Mouse (Mus musculus) brain, embryonic 14.5 days (tissue): ENCODE data around the gene Lgals9.

Experiments used
- CTCF ChIP-seq: fragments of 200-500 bp; IDR thresholded peaks from 2 replicates; pipeline ENCODE4 v1.5.1; 2012; ENCODE audit warnings: inconsistent platforms, mild to moderate bottlenecking, moderate library complexity, borderline replicate concordance; ENCODE audit not compliant: insufficient read depth, insufficient read length; ENCODE audit errors: extremely low read depth
- POLR2A ChIP-seq: fragments of 200-500 bp; IDR thresholded peaks from 2 replicates; pipeline ENCODE4 v1.6.1; 2012; ENCODE audit warnings: mild to moderate bottlenecking, inconsistent platforms, borderline replicate concordance; ENCODE audit not compliant: poor library complexity, insufficient read depth, insufficient read length, severe bottlenecking; ENCODE audit errors: extremely low read depth

GRCm38 (mm10) chr11:79003053-79003768, 18.5 kb upstream of the Lgals9 start:
- TF ChIP-seq CTCF: no peak
- TF ChIP-seq POLR2A: no peak
